Mouse (Mus musculus): ENCODE measurements around the gene Rcc1l.

The Rcc1l gene

DNA sequence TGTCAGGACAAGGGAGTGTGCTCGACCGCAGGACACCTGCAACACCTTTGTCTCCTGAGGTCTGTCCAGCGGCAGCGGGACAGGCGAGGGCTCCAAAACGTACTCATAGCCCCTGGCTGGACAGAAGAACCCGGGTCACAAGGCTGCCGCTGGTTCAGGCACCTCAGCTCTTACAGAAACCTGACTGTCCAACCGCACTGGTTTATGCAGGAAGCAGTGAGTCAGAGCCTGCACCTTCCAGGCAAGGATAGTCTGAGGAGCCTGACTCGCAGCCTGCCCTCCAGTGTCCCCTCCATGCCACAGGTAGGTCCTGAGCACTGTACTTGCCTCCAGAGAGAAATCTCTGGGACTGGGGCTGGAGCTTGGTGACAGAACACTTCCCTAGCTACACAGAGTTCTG is 7.3 kb downstream of the Rcc1l start:
- DNase-seq: no peak

DNA sequence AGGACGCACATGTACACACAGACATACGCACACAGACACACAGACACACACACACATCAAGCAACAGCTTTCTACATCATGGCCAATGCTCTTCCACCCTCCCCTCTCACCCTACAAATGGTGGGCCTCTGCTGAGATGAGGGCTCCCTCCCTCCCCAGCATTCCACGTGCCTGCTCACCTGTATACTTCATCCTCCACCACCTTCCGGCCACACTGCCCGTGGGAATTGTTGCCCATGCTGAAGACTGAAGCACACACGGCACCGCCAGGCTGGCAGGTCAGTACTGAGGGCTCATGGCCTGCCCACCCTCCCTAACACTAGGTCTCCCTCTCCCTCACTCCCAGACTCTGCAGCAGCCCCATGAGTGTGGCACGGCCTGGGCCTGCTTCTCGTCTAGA is 8.5 kb downstream of the Rcc1l start:
- DNase-seq: no peak

DNA sequence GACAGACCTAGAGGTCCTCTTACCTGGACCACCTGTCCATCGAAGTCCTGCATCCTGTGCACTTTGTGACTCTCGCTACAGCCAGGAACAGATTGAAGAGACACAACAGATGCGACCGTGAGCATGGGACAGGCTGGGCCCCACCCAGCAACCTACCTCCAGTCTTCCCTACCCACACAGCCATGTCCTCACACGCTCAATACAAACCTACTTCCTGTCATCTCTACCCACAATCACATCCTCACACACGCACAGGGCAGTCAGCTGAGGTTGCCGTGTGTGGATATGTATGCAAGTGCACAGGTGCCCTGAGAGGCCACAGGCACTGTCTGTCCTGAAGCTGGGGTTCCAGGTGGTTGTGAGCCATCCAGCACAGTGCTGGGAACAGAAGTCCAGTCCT is 9.9 kb downstream of the Rcc1l start:
- DNase-seq: no peak

GRCm38 (mm10) chr5:134164688-134165087 is 11.9 kb downstream of the Rcc1l start:
- DNase-seq: no peak

GRCm38 (mm10) chr5:134155916-134156466 is 20.6 kb downstream of the Rcc1l start:
- DNase-seq: no peak

- DNase-seq: no peak
Measured at GRCm38 (mm10) chr5:134151895-134152294, 24.7 kb downstream of the Rcc1l start.

GRCm38 (mm10) chr5:134148153-134148552 is 28.4 kb downstream of the Rcc1l start:
- no peak for DNase-seq

DNA sequence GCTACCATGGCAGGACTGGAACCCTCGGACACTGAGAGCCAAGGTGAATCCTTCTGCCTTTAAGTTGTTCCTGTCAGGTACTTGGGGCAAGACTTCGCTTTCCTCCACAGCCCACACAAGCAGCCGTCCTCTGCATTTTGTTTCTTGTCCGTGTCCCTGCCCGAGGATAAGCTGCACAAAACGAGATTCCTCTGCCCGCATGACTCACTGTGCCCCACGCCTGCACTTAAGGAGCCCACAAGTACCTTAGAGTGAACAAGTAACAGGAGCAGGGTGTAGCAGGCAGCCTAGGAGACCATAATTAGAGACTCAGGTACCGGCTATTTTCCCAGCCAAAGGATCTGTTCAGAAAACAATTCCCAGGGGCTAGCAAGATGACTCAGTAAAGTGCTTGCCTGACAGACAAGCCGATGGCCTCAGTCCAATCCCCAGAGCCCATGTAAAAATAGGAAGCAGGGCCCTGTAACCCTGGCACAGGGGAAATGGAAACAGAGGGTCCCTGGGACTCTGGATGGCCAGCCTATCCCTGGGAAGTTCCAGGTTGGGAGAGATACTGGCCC is 29.3 kb downstream of the Rcc1l start:
- no peak for DNase-seq

DNA sequence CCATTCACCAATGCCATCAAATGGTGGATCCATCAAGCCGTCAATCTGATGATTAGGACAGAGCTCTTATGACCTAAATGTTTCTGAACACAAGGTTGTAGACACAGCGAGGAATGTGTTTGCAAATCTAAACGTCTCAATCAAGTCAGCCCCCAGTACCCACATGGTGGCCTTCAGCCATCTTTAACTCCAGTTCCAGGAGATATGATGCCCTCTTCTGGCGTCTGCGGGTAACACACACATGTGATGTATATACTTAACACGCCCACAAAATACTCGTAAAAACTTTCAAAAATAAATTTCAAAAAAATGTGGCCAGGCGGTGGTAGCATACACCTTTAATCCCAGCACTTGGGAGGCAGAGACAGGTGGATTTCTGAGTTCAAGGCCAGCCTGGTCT is 31.6 kb downstream of the Rcc1l start:
- no peak for DNase-seq

DNA sequence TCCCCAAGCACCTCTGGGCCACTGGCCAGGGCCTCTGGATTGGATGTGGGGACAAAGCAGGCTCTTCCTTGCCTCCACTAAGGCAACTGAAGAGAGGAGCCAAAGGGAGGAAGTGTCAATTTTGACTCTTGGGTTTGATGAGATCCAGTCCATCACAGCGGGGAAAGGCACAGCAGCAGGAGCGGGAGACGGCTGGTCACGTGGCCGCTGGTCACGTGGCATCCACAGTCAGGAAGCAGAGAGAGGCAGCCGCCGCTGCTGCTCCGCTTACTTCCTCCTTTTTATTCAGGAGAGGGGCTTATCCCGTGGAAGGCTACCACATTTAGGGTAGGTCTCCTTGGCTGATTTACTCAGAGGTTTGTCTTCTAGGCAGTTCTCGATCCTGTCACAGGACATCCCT is 34.2 kb downstream of the Rcc1l start:
- DNase-seq: no peak

- DNase-seq: no peak
Measured at GRCm38 (mm10) chr5:134141236-134141635, 35.3 kb downstream of the Rcc1l start.

GRCm38 (mm10) chr5:134139429-134139828 is 37.1 kb downstream of the Rcc1l start:
- DNase-seq: no peak

DNA sequence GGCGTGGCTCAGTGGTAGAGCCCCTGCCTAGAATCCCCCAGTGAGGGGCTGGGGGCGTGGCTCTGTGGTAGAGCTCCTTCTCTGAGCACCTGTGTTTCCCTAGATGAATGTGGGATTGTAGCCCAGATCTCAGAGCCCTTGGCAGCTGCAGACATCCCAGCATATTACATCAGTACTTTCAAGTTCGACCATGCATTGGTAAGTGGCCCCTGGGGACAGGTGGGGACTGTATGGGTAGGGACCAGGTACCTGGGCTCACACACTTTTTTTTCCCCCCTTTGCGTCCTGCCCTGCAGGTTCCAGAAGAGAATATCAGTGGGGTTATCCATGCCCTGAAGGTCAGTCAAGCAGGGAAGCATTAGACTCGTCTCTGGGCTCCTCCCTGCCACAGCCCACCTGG is 38.6 kb downstream of the Rcc1l start:
- DNase-seq: no peak

DNA sequence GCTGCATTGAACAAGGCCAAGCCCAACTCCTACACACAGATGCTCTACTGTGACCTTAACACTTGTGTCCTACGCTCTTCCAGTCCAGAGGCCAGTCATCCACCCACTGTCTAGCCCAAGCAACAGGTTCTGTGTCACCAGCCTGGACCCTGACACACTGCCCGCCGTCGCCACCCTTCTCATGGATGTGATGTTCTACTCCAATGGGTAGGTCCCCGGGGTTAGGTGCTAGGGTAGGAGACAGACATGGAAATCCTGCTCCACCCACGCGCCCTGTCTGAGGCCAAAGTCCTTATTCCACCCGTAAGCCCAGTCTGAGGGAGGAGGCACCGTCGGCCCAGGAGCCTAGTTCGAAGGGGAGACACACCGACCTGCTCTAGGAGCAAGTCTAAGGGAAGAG is 40.6 kb downstream of the Rcc1l start:
- DNase-seq: no peak

DNA sequence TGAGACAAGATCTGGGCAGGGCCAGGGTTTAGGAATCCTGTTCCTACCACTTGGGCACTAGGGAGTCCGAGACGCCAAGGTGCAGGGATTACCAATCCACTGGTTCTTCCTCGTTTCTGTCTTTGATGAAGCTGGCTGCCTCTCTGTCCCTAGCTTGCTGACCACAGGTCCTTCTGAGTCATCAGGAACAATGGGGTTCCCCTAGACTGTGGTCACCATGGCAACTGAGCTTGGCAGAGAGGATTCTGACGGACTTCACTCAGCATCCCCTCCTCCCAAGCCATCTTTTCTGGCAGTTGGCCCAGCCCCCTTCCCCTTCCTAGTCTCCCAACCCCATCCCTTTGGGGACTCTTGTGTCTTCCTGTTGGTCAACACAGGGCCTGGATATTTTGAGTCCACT is 45.0 kb downstream of the Rcc1l start:
- DNase-seq: no peak

GRCm38 (mm10) chr5:134126232-134126631 is 50.3 kb downstream of the Rcc1l start:
- DNase-seq: no peak

GRCm38 (mm10) chr5:134123846-134124245 is 52.7 kb downstream of the Rcc1l start:
- no peak for DNase-seq

GRCm38 (mm10) chr5:134121893-134122259 is 54.7 kb downstream of the Rcc1l start:
- DNase-seq: no peak

GRCm38 (mm10) chr5:134121138-134121892 is 55.3 kb downstream of the Rcc1l start:
- no peak for DNase-seq

GRCm38 (mm10) chr5:134120135-134120534 is 56.4 kb downstream of the Rcc1l start:
- no peak for DNase-seq

DNA sequence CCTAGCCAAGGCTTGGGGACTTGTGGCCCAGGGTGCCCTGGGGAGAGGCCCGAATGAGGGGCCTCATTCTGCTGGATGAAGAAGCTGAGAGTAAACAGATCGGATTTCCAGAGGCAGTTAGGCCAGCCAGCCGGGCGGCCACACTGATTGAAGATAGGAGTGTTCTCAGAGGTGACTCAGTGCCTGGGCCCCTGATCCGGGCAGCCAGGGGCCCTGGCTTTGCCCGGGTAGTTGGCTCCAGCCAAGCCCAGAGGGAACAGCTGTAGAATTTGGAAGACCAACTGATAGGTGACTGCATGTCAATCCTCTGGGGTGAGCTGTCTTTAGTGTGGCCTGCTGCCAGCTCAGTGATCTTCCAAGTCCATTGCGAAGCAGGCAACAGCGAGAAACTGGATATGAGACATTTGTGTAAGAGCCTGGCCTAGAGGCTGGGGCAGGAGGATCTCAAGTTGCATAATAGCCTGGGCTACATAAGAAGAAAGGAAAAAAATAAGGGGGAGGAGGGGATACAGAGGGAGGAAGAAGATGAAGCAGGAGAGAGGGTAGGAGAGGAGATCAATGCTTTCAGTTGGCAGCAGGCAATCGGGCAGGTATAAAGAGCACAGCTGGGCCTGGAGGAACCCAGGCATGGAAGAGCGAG is 57.0 kb downstream of the Rcc1l start:
- DNase-seq: no peak

DNA sequence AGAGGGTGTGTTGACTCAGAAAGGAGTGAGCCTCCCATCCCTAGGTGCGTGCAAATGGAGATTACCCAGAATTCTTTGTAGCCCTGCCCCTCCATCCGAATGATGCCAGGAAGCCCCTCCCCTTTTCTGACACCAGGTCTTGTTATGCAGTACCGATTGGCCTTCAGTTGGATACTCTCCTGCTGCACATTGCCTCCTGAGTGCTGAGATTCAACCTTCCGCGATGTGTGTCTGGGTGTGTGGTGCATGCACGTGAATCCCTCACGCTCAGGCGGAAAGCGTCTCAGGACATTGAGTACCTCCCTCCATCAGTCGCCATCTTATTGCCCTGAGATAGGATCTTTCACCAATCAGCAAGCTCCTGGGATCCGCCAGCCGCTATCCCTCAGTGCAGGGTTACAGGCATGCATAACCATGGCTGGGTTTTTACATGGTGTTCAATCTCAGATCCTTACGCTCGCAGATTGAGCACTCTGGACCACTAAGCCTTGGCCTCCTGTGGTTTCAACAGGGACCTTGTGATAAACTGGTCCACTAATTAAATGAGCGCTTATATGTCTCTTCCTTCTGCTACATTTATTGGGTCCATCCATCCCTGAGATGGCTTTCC is 57.7 kb downstream of the Rcc1l start:
- no peak for DNase-seq

- DNase-seq: no peak
Measured at GRCm38 (mm10) chr5:134115639-134116259, 60.8 kb downstream of the Rcc1l start.
